Mouse (Mus musculus) forebrain, embryonic 11.5 days (tissue): ENCODE data around the gene Cd164l2. TPM values are rescaled to one million over a fixed set of nuclear protein-coding genes. Genes with fewer than 3 reads are reported as not detected.

Experiments used
- ATAC-seq: fragments of 200-750 bp; cut with Nextera tagmentation; replicated peaks from 2 replicates; pipeline ENCODE4 v1.8.0; 2017; ENCODE audit warnings: moderate TSS enrichment; ENCODE audit not compliant: low FRiP score
- DNase-seq: peaks from one replicate; pipeline ENCODE4 v3.0.0-alpha.2; 2017; ENCODE audit warnings: low spot score
- H3K27ac ChIP-seq: fragments of 300-500 bp; sonication (generic); 2 replicates; pipeline ENCODE4 v1.5.1; 2014; ENCODE audit warnings: low read depth, low read length
- H3K27me3 ChIP-seq: fragments of 300-500 bp; sonication (generic); 2 replicates; pipeline ENCODE4 v1.6.1; 2014; ENCODE audit warnings: mild to moderate bottlenecking, low read length, mixed read lengths; ENCODE audit not compliant: control insufficient read depth, insufficient read depth
- H3K36me3 ChIP-seq: fragments of 300-500 bp; sonication (generic); 2 replicates; pipeline ENCODE4 v1.6.1; 2014; ENCODE audit warnings: mild to moderate bottlenecking, low read length, moderate library complexity, mixed read lengths; ENCODE audit not compliant: control insufficient read depth, insufficient read depth
- H3K4me1 ChIP-seq: fragments of 300-500 bp; sonication (generic); replicated peaks from 2 replicates; pipeline ENCODE4 v1.6.1; 2014; ENCODE audit warnings: low read length, mixed read lengths; ENCODE audit not compliant: control insufficient read depth, insufficient read depth
- H3K4me2 ChIP-seq: fragments of 300-500 bp; sonication (generic); 2 replicates; pipeline ENCODE4 v1.6.1; 2014; ENCODE audit warnings: low read depth, mild to moderate bottlenecking, low read length, moderate library complexity, mixed read lengths; ENCODE audit not compliant: severe bottlenecking
- H3K4me3 ChIP-seq: fragments of 300-500 bp; sonication (generic); 2 replicates; pipeline ENCODE4 v1.5.1; 2014; ENCODE audit warnings: low read depth, low read length
- H3K9ac ChIP-seq: fragments of 300-500 bp; sonication (generic); 2 replicates; pipeline ENCODE4 v1.6.1; 2014; ENCODE audit warnings: low read length
- H3K9me3 ChIP-seq: fragments of 300-500 bp; sonication (generic); 2 replicates; pipeline ENCODE4 v1.6.1; 2016; ENCODE audit warnings: low read length, mixed read lengths; ENCODE audit not compliant: control insufficient read depth
- WGBS: fragments of 180-500 bp; shearing (Covaris S2); extraction: QIAGEN DNeasy Blood & Tissue Kit; methylation state at CpG from one replicate; pipeline ENCODE4 v1.1.7; 2014; 5-methylcytosine and 5-hydroxymethylcytosine counted together
- polyA plus RNA-seq: library from polyadenylated mRNA; unstranded; fragments of >200 nt; fragmentation: Nextera tagmentation; extraction: Ambion mirVana; gene quantifications from 2 replicates; pipeline ENCODE4 v1.2.1, GENCODE M21; 2014

The Cd164l2 gene
- polyA plus RNA-seq, 1 experiment from 2014 or later, result not detected

DNA sequence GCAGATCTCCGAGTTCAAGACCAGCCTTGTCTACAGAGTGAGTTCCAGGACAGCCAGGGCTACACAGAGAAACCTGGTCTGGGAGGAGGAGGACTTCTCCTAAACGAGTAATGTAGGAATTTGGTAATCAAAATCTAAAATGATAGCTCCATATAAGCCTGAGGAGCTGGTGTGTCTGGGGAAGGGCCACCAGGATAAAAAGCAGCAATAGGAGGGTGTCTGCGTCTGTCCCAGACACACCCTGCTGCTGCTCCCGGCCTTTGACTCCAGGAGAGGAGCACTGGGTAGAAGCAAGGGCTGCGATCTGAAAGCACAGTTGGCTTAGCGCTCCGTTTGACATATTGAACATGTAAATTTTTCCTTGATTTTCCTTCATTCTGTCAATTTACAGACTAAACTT lies 36.7 kb upstream of the Cd164l2 start:
- ATAC-seq, result no peak
- 80% methylated on average over 7 of the region's 7 CpGs for WGBS
- peak; percentile 8 for DNase-seq
- H3K27me3 ChIP-seq, result no peaks in the 10 kb centered on the region
- no peak overlapping the region for H3K9ac ChIP-seq
- no peaks in the 10 kb centered on the region for H3K9me3 ChIP-seq
- H3K4me1 ChIP-seq, result 0 out of 2 replicates have a peak, but pooled peaks cover 3% of the 10 kb centered on the region
- no peak overlapping the region for H3K4me3 ChIP-seq
- H3K4me2 ChIP-seq, result no peak overlapping the region
- no peaks in the 10 kb centered on the region; the same call in 1 of the 2 replicates for H3K36me3 ChIP-seq
- H3K27ac ChIP-seq, result no peak overlapping the region

DNA sequence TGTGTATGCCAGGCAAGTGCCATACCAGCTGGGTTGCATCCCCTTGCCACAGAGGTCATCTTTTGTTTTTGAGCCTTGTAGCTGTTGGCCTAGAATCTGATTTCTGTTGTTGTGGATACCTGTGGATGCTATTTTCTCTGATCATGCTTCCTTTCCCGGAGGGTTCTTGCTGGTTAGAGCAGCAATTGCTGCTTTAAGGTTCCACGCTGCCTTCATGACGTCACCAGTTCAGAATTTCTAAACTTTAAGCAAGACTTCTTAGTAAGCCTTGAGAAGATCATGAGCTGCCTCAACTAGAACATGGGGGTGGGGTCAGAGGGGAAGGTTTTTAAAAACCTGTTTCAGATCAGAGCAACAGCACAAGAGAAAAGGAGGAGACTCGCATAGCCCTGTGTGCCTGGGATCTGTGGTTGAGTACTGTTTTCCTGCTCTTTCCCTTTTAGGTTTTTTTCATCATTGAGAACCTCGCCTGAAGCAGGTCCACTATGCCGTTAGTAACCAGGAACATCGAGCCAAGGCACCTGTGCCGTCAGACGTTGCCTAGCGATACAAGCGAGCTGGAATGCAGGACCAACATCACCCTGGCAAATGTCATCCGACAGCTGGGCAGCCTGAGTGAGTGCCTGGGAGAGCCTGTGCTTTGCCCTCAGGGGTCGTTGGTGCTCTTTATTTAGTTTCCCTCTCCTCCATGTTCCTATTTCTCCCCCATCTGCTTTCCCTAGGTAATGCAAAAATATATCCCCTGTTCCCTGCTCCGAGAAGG lies 35.8 kb upstream of the Cd164l2 start:
- no peak for DNase-seq
- Histone ChIP-seq H3K4me3 (no peak overlapping the region), H3K4me2 (no peak overlapping the region), H3K27me3 (no peaks in the 10 kb centered on the region), H3K27ac (peak overlapping the region; percentile 37), H3K4me1 (0 out of 2 replicates have a peak, but pooled peaks cover 3% of the 10 kb centered on the region), H3K9me3 (no peaks in the 10 kb centered on the region), H3K36me3 (no peaks in the 10 kb centered on the region; the same call in 1 of the 2 replicates), H3K9ac (no peak overlapping the region; the same call in 1 of the 2 replicates)
- WGBS, result 73% methylated on average over 14 of the region's 14 CpGs
- no peak for ATAC-seq

DNA sequence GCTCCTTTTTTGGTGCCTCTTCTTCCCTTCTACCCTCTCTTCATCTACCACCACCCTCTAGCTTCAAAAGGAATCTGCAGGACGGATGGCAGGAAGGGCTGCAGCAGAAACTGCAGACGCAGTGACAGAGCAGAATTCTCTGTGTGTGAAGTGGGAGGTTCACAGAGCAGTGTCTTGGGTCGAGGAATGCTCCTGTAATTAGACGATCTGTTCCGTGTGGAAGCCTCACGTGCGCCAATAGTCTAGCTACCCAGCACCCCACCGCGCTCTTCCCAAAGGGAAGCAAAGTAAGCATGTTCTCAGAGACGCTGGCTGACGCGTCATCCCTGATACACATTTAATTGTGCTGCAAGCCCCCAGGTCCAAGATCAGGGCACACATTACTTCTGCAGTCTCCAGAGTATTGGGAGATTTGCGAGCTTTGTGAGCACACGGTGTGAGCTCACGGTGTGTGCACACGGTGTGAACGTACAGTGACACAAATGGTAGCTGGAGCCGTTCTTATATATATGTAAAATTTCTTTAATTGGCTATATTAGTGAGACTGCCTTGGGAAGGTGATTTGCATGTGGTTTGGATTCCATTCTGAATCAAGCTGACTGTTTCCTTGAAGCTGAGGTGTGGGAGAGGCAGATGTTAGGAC lies 35.0 kb upstream of the Cd164l2 start:
- no peaks in the 10 kb centered on the region for H3K27me3 ChIP-seq
- ATAC-seq (no peak), DNase-seq (no peak)
- H3K27ac ChIP-seq, result peak overlapping the region; percentile 37
- H3K9me3 ChIP-seq, result no peaks in the 10 kb centered on the region
- no peak overlapping the region for H3K4me3 ChIP-seq
- H3K36me3 ChIP-seq, result no peaks in the 10 kb centered on the region; the same call in 1 of the 2 replicates
- H3K9ac ChIP-seq, result no peak overlapping the region; the same call in 1 of the 2 replicates
- WGBS, result 88% methylated on average over 18 of the region's 18 CpGs
- 0 out of 2 replicates have a peak, but pooled peaks cover 3% of the 10 kb centered on the region for H3K4me1 ChIP-seq
- no peak overlapping the region for H3K4me2 ChIP-seq

DNA sequence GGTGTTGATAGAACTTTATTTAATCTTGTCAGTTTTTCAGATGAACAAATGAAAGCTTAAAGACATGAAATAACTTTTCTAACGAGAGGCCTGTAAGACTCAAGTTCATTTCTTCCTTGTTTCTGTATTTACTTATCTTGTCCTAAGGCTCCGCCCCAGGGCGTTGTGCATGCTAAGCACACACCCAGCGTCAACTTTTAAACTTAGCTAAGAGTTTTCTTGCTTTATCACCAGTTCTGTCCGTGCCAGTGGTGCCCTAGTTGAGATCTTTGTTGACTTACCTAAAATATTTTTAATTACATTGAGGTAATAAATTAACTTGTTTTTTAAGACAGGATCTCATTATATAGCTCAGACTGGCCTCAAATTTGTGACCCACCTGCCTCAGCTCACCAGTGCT lies 33.6 kb upstream of the Cd164l2 start:
- no peak for ATAC-seq
- Histone ChIP-seq H3K4me1 (0 out of 2 replicates have a peak, but pooled peaks cover 3% of the 10 kb centered on the region), H3K27ac (no peak overlapping the region), H3K36me3 (no peaks in the 10 kb centered on the region; the same call in 1 of the 2 replicates), H3K4me3 (no peak overlapping the region), H3K9ac (no peak overlapping the region), H3K27me3 (no peaks in the 10 kb centered on the region), H3K4me2 (no peak overlapping the region), H3K9me3 (no peaks in the 10 kb centered on the region)
- WGBS, result 88% methylated on average over 5 of the region's 5 CpGs
- no peak for DNase-seq

DNA sequence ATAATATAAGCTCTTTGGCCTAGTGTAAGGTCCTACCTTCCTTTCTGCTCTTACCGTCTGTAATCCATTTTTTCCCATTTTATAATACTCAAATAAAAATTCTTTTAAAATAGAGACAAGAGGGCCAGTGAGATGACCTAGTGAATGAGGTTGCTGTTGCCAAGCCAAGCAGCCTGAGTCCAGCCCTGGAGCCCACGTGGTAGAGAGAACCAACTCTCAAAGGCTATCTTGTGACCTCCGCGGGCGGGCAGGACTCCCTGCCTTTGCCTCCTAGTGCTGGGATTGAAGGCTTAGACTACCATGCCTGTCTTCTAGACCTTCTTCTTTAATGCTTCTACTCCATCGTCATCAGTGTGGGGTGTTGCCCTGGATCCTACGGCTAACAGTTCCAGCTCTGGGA lies 32.7 kb upstream of the Cd164l2 start:
- Histone ChIP-seq H3K36me3 (no peaks in the 10 kb centered on the region; the same call in 1 of the 2 replicates), H3K27me3 (no peaks in the 10 kb centered on the region), H3K27ac (no peak overlapping the region), H3K4me3 (no peak overlapping the region), H3K9ac (no peak overlapping the region), H3K4me1 (0 out of 2 replicates have a peak, but pooled peaks cover 4% of the 10 kb centered on the region), H3K9me3 (no peaks in the 10 kb centered on the region), H3K4me2 (no peak overlapping the region)
- 95% methylated on average over 7 of the region's 7 CpGs for WGBS
- ATAC-seq, result no peak
- DNase-seq, result no peak

DNA sequence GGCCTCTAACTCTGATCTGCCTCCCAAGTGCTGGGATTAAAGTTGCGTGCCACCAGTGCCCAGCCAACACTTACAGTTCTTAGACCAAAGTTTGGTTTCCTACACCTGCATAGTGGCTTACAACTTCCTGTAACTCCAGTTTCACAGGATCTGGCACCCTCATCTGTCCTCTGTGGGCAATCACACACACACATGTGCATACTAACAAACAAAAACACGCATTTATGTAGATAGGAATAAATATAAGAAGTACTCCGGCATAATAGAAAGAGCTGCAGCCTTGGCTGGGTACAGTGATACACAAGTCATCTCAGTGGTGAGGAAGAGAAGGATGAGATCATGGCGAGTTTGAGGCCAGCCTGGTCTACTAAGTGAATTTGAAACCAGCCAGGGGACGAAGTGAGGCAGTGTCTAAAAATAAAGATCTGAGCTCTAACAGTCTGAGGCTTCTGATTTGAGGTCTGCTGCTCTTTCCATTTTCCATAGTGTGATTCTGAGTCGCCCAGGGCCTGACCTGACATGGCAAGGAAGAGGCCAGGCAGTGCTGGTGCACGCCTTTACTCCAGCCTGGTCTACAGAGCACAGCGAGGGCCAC lies 29.4 kb upstream of the Cd164l2 start:
- H3K27ac ChIP-seq, result no peak overlapping the region
- no peak overlapping the region for H3K9ac ChIP-seq
- no peaks in the 10 kb centered on the region for H3K9me3 ChIP-seq
- 92% methylated on average over 8 of the region's 8 CpGs for WGBS
- no peak overlapping the region for H3K4me3 ChIP-seq
- H3K4me2 ChIP-seq, result no peak overlapping the region
- no peaks in the 10 kb centered on the region; the same call in 1 of the 2 replicates for H3K36me3 ChIP-seq
- ATAC-seq (no peak), DNase-seq (no peak)
- H3K4me1 ChIP-seq, result peaks cover 4% of the 10 kb centered on the region; the same call in 1 of the 2 replicates
- no peaks in the 10 kb centered on the region for H3K27me3 ChIP-seq

DNA sequence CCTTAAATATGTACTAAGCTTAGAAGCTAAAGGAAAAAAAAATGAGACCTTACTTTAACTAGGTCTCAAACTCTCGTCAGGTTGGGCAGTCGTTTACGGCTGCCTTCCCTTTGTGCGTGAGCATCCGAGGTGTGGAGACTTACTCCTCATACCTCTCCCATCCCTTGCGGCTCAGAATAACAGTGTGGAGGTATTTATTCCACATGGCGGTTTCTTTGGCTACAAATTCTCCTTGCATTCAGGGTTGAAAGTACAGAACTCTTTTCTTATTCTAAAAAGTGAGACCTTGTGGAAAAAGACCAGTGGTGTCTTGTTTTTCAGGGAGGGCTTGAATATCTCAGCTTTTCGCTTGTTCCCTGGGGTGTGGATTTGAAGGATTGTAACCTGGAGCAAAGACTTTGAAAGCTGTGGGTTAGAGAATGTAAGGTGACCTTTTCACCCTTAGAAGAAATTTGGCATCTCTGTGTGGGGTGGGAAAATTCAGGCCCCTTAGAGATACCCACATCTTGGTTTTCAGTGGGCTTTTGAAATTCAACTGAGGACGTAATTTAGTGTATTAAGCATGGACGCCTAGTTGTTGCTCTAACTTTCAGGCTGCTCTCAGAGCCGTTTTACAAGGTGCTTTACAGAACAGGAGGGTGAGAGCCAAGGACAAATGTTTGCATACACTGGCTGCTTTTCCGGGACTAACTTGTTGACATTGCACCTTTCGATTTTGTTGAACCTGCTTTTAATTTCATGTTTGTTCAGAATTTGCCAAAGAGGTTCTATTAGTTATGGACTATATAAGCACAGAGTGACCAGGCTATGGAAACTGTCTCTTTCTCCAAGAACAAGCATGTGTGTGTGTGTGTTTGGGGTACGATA lies 27.7 kb upstream of the Cd164l2 start:
- Histone ChIP-seq H3K27me3 (no peaks in the 10 kb centered on the region), H3K36me3 (no peaks in the 10 kb centered on the region; the same call in none of the 2 replicates), H3K27ac (no peak overlapping the region), H3K4me2 (no peak overlapping the region), H3K9ac (no peak overlapping the region), H3K4me1 (peaks cover 4% of the 10 kb centered on the region; the same call in 1 of the 2 replicates), H3K4me3 (no peak overlapping the region), H3K9me3 (no peaks in the 10 kb centered on the region)
- 60% methylated on average over 14 of the region's 14 CpGs for WGBS
- DNase-seq (no peak), ATAC-seq (no peak)
